Mouse (Mus musculus) layer of hippocampus, adult 18-20 months (tissue): ENCODE measurements at regions not wholly inside any gene's neighbourhood (a gene's known extent, or its start where the extent isn't known, plus 50 kb on each side); places are given as distances from the start of the nearest gene placed in this dataset.

ENCODE experiments used
- DNase-seq, 2 experiments: peaks; one replicate each; pipeline ENCODE4 v3.0.0; 2022; ENCODE audit warnings: low spot score in 2 of 2

GRCm38 (mm10) chr4:21070198-21070785 is 615.5 kb downstream of the Prdm13 start:
- no peak for DNase-seq
